Mouse (Mus musculus) testis, adult 2 months (tissue): Measurements from ENCODE around the gene Bmp8b.

ENCODE experiments used
- CTCF ChIP-seq: fragments of 200-500 bp; IDR thresholded peaks from 2 replicates; pipeline ENCODE4 v1.5.1; 2012; ENCODE audit warnings: low read depth, mild to moderate bottlenecking, inconsistent platforms, low read length, moderate library complexity; ENCODE audit not compliant: control insufficient read depth, insufficient read depth, insufficient replicate concordance
- POLR2A ChIP-seq: fragments of 200-500 bp; IDR thresholded peaks from 2 replicates; pipeline ENCODE4 v1.6.1; 2012; ENCODE audit warnings: low read depth, mild to moderate bottlenecking, inconsistent platforms, low read length, moderate library complexity; ENCODE audit not compliant: control insufficient read depth

GRCm38 (mm10) chr4:123085290-123085689 lies 19.7 kb upstream of the Bmp8b start:
- no peak for TF ChIP-seq CTCF
- TF ChIP-seq POLR2A: no peak
